Mouse (Mus musculus) myocyte (in vitro differentiated cells): ENCODE results near the gene Adipoq. TPM values are rescaled to one million over a fixed set of nuclear protein-coding genes. Genes with fewer than 3 reads are reported as not detected.

Experiments
- H3K27me3 ChIP-seq: one replicate; pipeline ENCODE4 v1.6.1; 2011; ENCODE audit not compliant: control insufficient read depth, insufficient read depth, insufficient read length
- H3K36me3 ChIP-seq: one replicate; pipeline ENCODE4 v1.6.1; 2011; ENCODE audit not compliant: control insufficient read depth, insufficient read depth
- H3K4me2 ChIP-seq: one replicate; pipeline ENCODE4 v1.6.1; 2011; ENCODE audit warnings: low read depth, control low read depth
- H3K4me3 ChIP-seq: one replicate; pipeline ENCODE4 v1.5.1; 2011; ENCODE audit warnings: mild to moderate bottlenecking, control low read depth, moderate library complexity
- H3K79me2 ChIP-seq: one replicate; pipeline ENCODE4 v1.6.1; 2011; ENCODE audit not compliant: control insufficient read depth, insufficient read depth
- H3ac ChIP-seq: one replicate; pipeline ENCODE4 v1.6.1; 2011; ENCODE audit not compliant: control insufficient read depth, insufficient read length
- CEBPB ChIP-seq: IDR thresholded peaks from 2 replicates; pipeline ENCODE4 v1.6.1; 2011; ENCODE audit warnings: mild to moderate bottlenecking, moderate library complexity; ENCODE audit not compliant: poor library complexity, insufficient read depth, severe bottlenecking
- E2F4 ChIP-seq: IDR thresholded peaks from one replicate; pipeline ENCODE4 v1.6.1; 2011; ENCODE audit warnings: mild to moderate bottlenecking, control low read depth, moderate library complexity; ENCODE audit not compliant: insufficient read depth
- MAX ChIP-seq: IDR thresholded peaks from one replicate; pipeline ENCODE4 v1.6.1; 2011; ENCODE audit warnings: low read depth, mild to moderate bottlenecking, control low read depth
- MYOD1 ChIP-seq, 3 experiments: IDR thresholded peaks; one replicate each; pipeline ENCODE4 v1.6.1; 2011; ENCODE audit warnings: control low read depth in 2 of 3, low read depth in 2 of 3, mild to moderate bottlenecking in 2 of 3, moderate library complexity in 1 of 3; ENCODE audit not compliant: insufficient read length in 2 of 3, control insufficient read depth in 1 of 3
- MYOG ChIP-seq, 3 experiments: IDR thresholded peaks; one replicate each; pipeline ENCODE4 v1.6.1; 2011; ENCODE audit warnings: control low read depth in 2 of 3, low read depth in 2 of 3, mild to moderate bottlenecking in 2 of 3; ENCODE audit not compliant: insufficient read length in 2 of 3, control insufficient read depth in 1 of 3, insufficient read depth in 1 of 3
- POLR2A ChIP-seq: IDR thresholded peaks from one replicate; pipeline ENCODE4 v1.6.1; 2011; ENCODE audit warnings: low read depth, mild to moderate bottlenecking, control low read depth, moderate library complexity; ENCODE audit not compliant: insufficient read length
- POLR2AphosphoS2 ChIP-seq: IDR thresholded peaks from one replicate; pipeline ENCODE4 v1.6.1; 2011; ENCODE audit warnings: low read depth, control low read depth; ENCODE audit not compliant: insufficient read length
- REST ChIP-seq: IDR thresholded peaks from one replicate; pipeline ENCODE4 v1.6.1; 2011; ENCODE audit warnings: mild to moderate bottlenecking, control low read depth, moderate library complexity; ENCODE audit not compliant: insufficient read depth, insufficient read length
- SRF ChIP-seq: IDR thresholded peaks from one replicate; pipeline ENCODE4 v1.6.1; 2011; ENCODE audit warnings: low read depth; ENCODE audit not compliant: control insufficient read depth, insufficient read length
- TCF12 ChIP-seq: IDR thresholded peaks from one replicate; pipeline ENCODE4 v1.6.1; 2011; ENCODE audit warnings: mild to moderate bottlenecking, control low read depth; ENCODE audit not compliant: poor library complexity, insufficient read depth, severe bottlenecking
- TCF3 ChIP-seq: IDR thresholded peaks from one replicate; pipeline ENCODE4 v1.6.1; 2011; ENCODE audit warnings: low read depth, control low read depth; ENCODE audit not compliant: insufficient read length
- USF1 ChIP-seq: IDR thresholded peaks from one replicate; pipeline ENCODE4 v1.6.1; 2011; ENCODE audit warnings: low read depth, mild to moderate bottlenecking, control low read depth, moderate library complexity
- polyA plus RNA-seq: library from polyadenylated mRNA; unstranded; fragments of >200 nt; fragmentation: generic; extraction: Trizol; gene quantifications from one replicate; pipeline ENCODE4 v1.2.1, GENCODE M21; 2012; ENCODE audit warnings: missing spikeins

Gene Adipoq
- polyA plus RNA-seq, 1 experiment, result not detected

DNA sequence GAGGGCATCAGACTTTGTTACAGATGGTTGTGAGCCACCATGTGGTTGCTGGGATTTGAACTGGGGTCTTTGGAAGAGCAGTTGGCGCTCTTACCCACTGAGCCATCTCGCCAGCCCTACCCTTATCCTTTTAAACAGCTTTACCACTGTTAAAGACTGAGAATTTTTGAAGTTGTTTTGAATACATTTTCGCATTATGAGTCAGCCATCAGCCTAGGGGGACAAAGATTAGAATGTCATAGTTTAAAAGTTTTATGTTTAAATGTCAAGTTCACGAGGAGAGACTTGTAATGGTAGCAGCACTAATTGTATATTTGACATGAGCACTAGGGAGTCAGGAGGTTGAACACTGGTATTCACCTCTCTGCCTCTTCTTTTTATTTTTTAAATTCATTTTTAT lies 23.2 kb upstream of the Adipoq start:
- TF ChIP-seq POLR2A (no peak), E2F4 (no peak), POLR2AphosphoS2 (no peak), MAX (no peak), TCF3 (no peak), USF1 (no peak), SRF (no peak), MYOD1 (IDR thresholded peaks at IDR 0.05; ENCODE audit: control insufficient read depth in 1 of 3, insufficient read length in 2 of 3, low read depth in 2 of 3) (no peak), TCF12 (no peak), REST (no peak), MYOG (IDR thresholded peaks at IDR 0.05; ENCODE audit: control insufficient read depth in 1 of 3, insufficient read depth in 1 of 3, insufficient read length in 2 of 3, low read depth in 2 of 3) (no peak), CEBPB (no peak)
- no peak overlapping the region for H3ac ChIP-seq
- H3K4me3 ChIP-seq, result no peak overlapping the region

DNA sequence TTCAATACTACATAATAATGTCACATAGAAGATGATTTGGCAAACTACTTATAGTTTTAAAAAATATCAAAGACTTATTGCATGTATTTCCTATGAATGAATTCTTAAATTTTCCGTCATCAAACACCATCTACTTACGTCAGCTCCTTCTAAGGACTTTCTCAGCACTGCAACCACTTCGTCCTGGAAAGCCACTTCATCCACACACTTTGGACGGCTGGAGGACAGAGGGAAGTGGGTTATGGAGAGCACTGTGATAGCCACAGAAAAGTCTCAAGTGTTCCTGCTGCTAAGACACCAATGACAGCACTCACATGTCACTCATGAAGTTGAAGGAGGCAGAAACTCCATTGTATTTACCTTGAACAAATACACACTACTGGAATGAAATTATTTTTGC lies 21.9 kb upstream of the Adipoq start:
- TF ChIP-seq MYOG (IDR thresholded peaks at IDR 0.05; ENCODE audit: control insufficient read depth in 1 of 3, insufficient read depth in 1 of 3, insufficient read length in 2 of 3, low read depth in 2 of 3) (no peak), MAX (no peak), TCF12 (no peak), TCF3 (no peak), POLR2A (no peak), POLR2AphosphoS2 (no peak), MYOD1 (IDR thresholded peaks at IDR 0.05; ENCODE audit: control insufficient read depth in 1 of 3, insufficient read length in 2 of 3, low read depth in 2 of 3) (no peak), REST (no peak), CEBPB (no peak)

More for the DNA sequence above, 23.2 kb upstream of the Adipoq start:
- Histone ChIP-seq H3K27me3 (no peaks in the 10 kb centered on the region), H3K4me2 (no peak overlapping the region), H3K36me3 (peaks cover 21% of the 10 kb centered on the region), H3K79me2 (peaks cover 16% of the 10 kb centered on the region)

DNA sequence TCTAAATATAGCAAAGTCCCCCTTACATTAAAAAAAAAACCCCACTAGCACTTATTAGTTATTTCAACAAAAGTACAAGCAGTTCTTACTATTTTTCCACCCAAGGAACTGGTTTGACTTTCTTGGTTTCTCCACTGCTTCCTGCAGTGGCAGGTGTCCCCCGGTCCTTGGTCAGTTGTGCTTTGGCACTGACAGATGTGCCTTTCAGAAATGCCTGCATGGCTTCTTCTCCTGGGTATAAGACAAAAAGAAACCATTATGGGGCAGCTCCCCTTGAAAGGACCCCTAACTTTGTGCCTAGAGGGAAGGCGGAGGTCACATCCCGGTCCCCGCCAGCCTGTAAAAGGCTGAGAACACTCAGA lies 19.0 kb upstream of the Adipoq start:
- Histone ChIP-seq H3K27me3 (no peaks in the 10 kb centered on the region), H3K4me2 (peak overlapping the region; percentile 89), H3ac (peak overlapping the region; percentile 25), H3K36me3 (peaks cover 5% of the 10 kb centered on the region), H3K79me2 (peaks cover 16% of the 10 kb centered on the region), H3K4me3 (peak overlapping the region; percentile 88)
- no peak for TF ChIP-seq POLR2A
- no peak for TF ChIP-seq MYOG (IDR thresholded peaks at IDR 0.05; ENCODE audit: control insufficient read depth in 1 of 3, insufficient read depth in 1 of 3, insufficient read length in 2 of 3, low read depth in 2 of 3)
- no peak for TF ChIP-seq POLR2AphosphoS2

More for the DNA sequence above, 21.9 kb upstream of the Adipoq start:
- H3K4me3 ChIP-seq, result no peak overlapping the region
- H3K36me3 ChIP-seq, result peaks cover 18% of the 10 kb centered on the region
- H3K27me3 ChIP-seq, result no peaks in the 10 kb centered on the region
- H3ac ChIP-seq, result no peak overlapping the region
- no peak overlapping the region for H3K4me2 ChIP-seq
- peaks cover 16% of the 10 kb centered on the region for H3K79me2 ChIP-seq

DNA sequence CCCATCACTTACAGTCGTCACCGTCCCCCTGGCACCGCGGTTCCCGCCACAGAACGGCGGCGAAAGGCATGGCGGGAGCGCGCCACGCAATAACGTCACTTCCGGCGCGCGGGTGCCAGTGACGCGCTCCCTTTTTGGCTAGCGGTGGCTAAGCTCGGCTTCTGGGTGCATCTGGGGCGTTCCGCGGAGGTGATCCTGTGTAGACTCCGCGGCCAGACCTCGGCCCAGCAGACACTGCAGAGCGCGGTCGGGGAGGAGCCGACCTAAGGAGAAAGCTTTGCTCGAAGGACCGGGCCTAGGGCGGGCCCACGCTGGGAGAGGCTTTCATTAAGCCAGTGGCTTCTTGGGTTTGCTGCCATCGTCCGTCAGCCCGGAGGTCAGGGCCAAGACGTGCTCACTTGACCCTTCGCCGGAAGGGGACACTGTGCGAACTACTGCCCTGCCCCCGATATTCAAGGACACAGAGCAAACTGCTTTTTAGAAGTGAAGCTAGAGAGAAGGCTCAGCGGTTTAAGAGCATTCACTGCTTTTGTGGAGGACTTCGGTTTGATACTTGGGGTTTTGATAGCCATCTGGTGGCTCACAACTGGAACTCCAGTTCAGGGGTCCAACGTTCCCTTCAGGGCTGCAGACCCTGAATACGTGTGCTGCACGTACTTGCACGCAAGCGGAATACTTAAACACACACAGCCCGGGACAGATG lies 18.5 kb upstream of the Adipoq start, which contains the start of gene Rfc4:
Rfc4 (minus strand) TSS at position 65 of the 703 bp plus-strand sequence.
- peaks cover 5% of the 10 kb centered on the region for H3K36me3 ChIP-seq
- TF ChIP-seq POLR2A (peak; percentile 84), MYOD1 (IDR thresholded peaks at IDR 0.05; ENCODE audit: control insufficient read depth in 1 of 3, insufficient read length in 2 of 3, low read depth in 2 of 3) (peak in 1 of 3 experiments; percentile 43), E2F4 (peak; percentile 95), POLR2AphosphoS2 (peak; percentile 90), MYOG (IDR thresholded peaks at IDR 0.05; ENCODE audit: control insufficient read depth in 1 of 3, insufficient read depth in 1 of 3, insufficient read length in 2 of 3, low read depth in 2 of 3) (peak in 1 of 3 experiments; percentile 53), SRF (peak; percentile 90), USF1 (no peak), MAX (no peak), TCF3 (no peak)
- H3K4me2 ChIP-seq, result peak within 1 kb of the TSS; percentile 89
- peak within 1 kb of the TSS; percentile 25 for H3ac ChIP-seq
- peak within 1 kb of the TSS; percentile 88 for H3K4me3 ChIP-seq
- H3K27me3 ChIP-seq, result no peaks in the 10 kb centered on the region
- H3K79me2 ChIP-seq, result peaks cover 16% of the 10 kb centered on the region

DNA sequence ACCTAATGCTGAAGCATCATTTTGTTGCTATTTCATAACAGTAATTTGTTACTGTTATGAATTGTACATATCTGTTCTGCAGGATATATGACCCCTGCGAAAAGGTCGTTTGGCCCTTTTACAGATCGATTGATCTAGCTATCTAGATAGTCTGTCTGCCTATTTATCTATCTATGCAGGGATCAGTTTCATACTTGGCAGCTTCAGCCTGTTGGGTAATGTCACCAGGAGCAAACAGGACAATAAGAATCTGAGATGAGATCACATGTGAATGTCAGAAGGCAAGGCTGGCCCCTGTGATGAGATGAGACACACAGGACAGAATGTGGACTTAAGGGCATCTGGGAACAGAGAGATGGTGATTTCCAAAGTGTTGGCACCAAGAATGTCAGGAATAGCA lies 16.0 kb upstream of the Adipoq start:
- no peaks in the 10 kb centered on the region for H3K27me3 ChIP-seq
- no peak overlapping the region for H3K4me3 ChIP-seq
- H3ac ChIP-seq, result no peak overlapping the region
- no peak for TF ChIP-seq MYOD1 (IDR thresholded peaks at IDR 0.05; ENCODE audit: control insufficient read depth in 1 of 3, insufficient read length in 2 of 3, low read depth in 2 of 3)
- no peak for TF ChIP-seq CEBPB
- TF ChIP-seq SRF, result no peak
- H3K36me3 ChIP-seq, result no peaks in the 10 kb centered on the region
- no peak overlapping the region for H3K4me2 ChIP-seq
- peaks cover 16% of the 10 kb centered on the region for H3K79me2 ChIP-seq
